Mouse (Mus musculus) spleen, adult 2 months (tissue): ENCODE results near the gene Gpatch8.

Experiments used
- CTCF ChIP-seq: fragments of 200-500 bp; IDR thresholded peaks from 2 replicates; pipeline ENCODE4 v1.5.1; 2011; ENCODE audit warnings: mild to moderate bottlenecking, inconsistent platforms; ENCODE audit not compliant: insufficient read depth, insufficient read length, insufficient replicate concordance; ENCODE audit errors: extremely low read depth
- POLR2A ChIP-seq: fragments of 200-500 bp; IDR thresholded peaks from 2 replicates; pipeline ENCODE4 v1.6.1; 2011; ENCODE audit warnings: low read depth, low read length, inconsistent platforms

- TF ChIP-seq CTCF (no peak), POLR2A (no peak)
These were observed 24.8 kb downstream of the Gpatch8 start for GRCm38 (mm10) chr11:102531425-102531824.
